8 mouse cellular contexts compared by ENCODE assay signal in the genomic region with DNA sequence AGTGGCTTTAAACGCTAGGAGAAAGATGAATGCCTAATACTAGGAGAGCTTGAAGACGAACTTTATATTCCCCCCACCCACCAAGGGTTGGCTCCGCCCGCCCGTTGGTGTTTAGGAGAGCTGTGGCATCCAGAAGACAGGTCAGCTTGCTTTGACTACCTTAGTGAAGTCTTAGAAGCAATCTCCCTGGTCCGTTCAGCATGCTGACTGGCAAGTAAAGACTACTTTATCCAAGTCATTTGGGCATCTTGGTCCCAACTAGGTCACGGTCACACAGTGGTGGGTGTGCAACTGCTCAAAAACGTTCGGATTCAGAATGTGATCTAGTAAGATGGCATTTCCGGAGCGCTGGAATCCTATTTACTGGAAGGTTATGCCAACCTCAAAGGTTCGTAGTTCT. TPM values are rescaled to one million over a fixed set of nuclear protein-coding genes. Genes with fewer than 3 reads are reported as not detected.
DNase-seq lines count a peak whose midpoint lies in the region; ATAC-seq lines count a peak whose summit lies in the region.

A gene (minus strand): TSS at position 273 of the 400 bp plus-strand sequence.

- H3K9me3 ChIP-seq in forebrain, embryonic 14.5 days (replicated peaks; ENCODE audit: control insufficient read depth, low read length), result no peaks in the 10 kb centered on the region

- DNase-seq in frontal cortex, postnatal 10 days (ENCODE audit: low spot score in 2 of 2), result no peak
- DNase-seq in brain, adult 2 months (ENCODE audit: low read depth, low spot score), result peak; percentile 63
- peak; percentile 38 for DNase-seq in forebrain, embryonic 14.5 days (ENCODE audit: low spot score)
- DNase-seq in heart, postnatal 4 days, result peak; percentile 36
- DNase-seq in layer of hippocampus, adult 8-10 months (ENCODE audit: low spot score in 2 of 2), result peak in 1 of 2 experiments; percentile 25
- DNase-seq in lung, postnatal 10 days, result peak; percentile 56
- peak; percentile 16 for DNase-seq in right cerebral cortex, postnatal 4 days

- ATAC-seq in frontal cortex, adult (ENCODE audit: low TSS enrichment), result peak; percentile 50
- peak; percentile 7 for ATAC-seq in forebrain, embryonic 14.5 days

- peak within 1 kb of the TSS; percentile 82 for H3K4me2 ChIP-seq in forebrain, embryonic 14.5 days (ENCODE audit: low read length)

- peak within 1 kb of the TSS; percentile 93 for H3K4me3 ChIP-seq in forebrain, embryonic 14.5 days (ENCODE audit: low read depth, low read length)

- 7% methylated on average over 12 of the region's 12 CpGs for WGBS in forebrain, embryonic 14.5 days

- H3K36me3 ChIP-seq in forebrain, embryonic 14.5 days (ENCODE audit: control insufficient read depth, insufficient read depth, low read length), result no peaks in the 10 kb centered on the region

- peak within 1 kb of the TSS; percentile 94 for H3K27ac ChIP-seq in forebrain, embryonic 14.5 days (ENCODE audit: low read depth, low read length)

- no peaks in the 10 kb centered on the region for H3K27me3 ChIP-seq in forebrain, embryonic 14.5 days (replicated peaks; ENCODE audit: control insufficient read depth, insufficient read depth, low read length)

- H3K4me1 ChIP-seq in forebrain, embryonic 14.5 days (ENCODE audit: control insufficient read depth, insufficient read depth, low read length), result peaks cover 27% of the 10 kb centered on the region

- H3K9ac ChIP-seq in forebrain, embryonic 14.5 days (ENCODE audit: low read length), result peak within 1 kb of the TSS; percentile 97

RNA-seq across cellular contexts. Expression of the gene that starts here (rescaled TPM):
- 23.8 and 25.4 TPM in 2 replicates for polyA plus RNA-seq in forebrain, embryonic 14.5 days (2014; fragmentation: Nextera tagmentation; extraction: Ambion mirVana)
- 10 to 100 TPM; 41.4 to 42.0 TPM for total RNA-seq in heart, postnatal 4 days (2021)
- 10 to 100 TPM; 51.2 to 84.4 (median 72.7) TPM for total RNA-seq in layer of hippocampus, adult 8-10 months (2022)

Comparison
In these comparisons a context has a peak if more than half of its experiments do, and no peak if none do; other contexts are left out.
1. DNase-seq: peak in brain, adult 2 months (single experiment), forebrain, embryonic 14.5 days (single experiment), heart, postnatal 4 days (single experiment), lung, postnatal 10 days (single experiment) and right cerebral cortex, postnatal 4 days (single experiment); none in frontal cortex, postnatal 10 days (0 of 2).